Mouse (Mus musculus) megakaryocyte-erythroid progenitor cell, adult 5-6 weeks (primary cell): ENCODE results near the gene Madcam1. TPM values are rescaled to one million over a fixed set of nuclear protein-coding genes. Genes with fewer than 3 reads are reported as not detected.

Experiments used
- ATAC-seq: replicated peaks from 2 replicates; pipeline ENCODE4 v1.8.0; 2016; ENCODE audit warnings: mild to moderate bottlenecking, inconsistent platforms; ENCODE audit not compliant: severe bottlenecking, poor library complexity, low FRiP score, low TSS enrichment
- total RNA-seq, 2 experiments: library from RNA; stranded (forward) in 1 of 2; stranded (reverse) in 1 of 2; fragments of 200-1000, 215-1000 nt in 1 of 2; fragments of >200 nt in 1 of 2; fragmentation: Nextera tagmentation in 1 of 2; gene quantifications; 2 replicates each; pipeline ENCODE4 v1.2.3; 2014 to 2017

Gene Madcam1
- total RNA-seq, 2 experiments from 2014 or later = not detected

- no peak for ATAC-seq
Measured at GRCm38 (mm10) chr10:79661861-79662260, 2.5 kb upstream of the Madcam1 start.

GRCm38 (mm10) chr10:79665051-79665450 lies 692 bp downstream of the Madcam1 start:
- ATAC-seq = no peak

GRCm38 (mm10) chr10:79666493-79666892 lies 2.1 kb downstream of the Madcam1 start:
- ATAC-seq = no peak

GRCm38 (mm10) chr10:79668076-79668475 lies 3.7 kb downstream of the Madcam1 start:
- no peak for ATAC-seq

- peak; percentile 85 for ATAC-seq
Measured at GRCm38 (mm10) chr10:79668771-79669575, 4.6 kb downstream of the Madcam1 start, which contains the start of gene Tpgs1. TSS of gene Tpgs1 (plus strand) at chr10:79669369.

GRCm38 (mm10) chr10:79669576-79670057 lies 5.3 kb downstream of the Madcam1 start:
- peak; percentile 28 for ATAC-seq

- no peak for ATAC-seq
Measured at GRCm38 (mm10) chr10:79670071-79670888, 5.9 kb downstream of the Madcam1 start.

GRCm38 (mm10) chr10:79671396-79672087 lies 7.2 kb downstream of the Madcam1 start:
- ATAC-seq = no peak

- ATAC-seq = no peak; the same call in 1 of the 2 replicates
Measured at GRCm38 (mm10) chr10:79672088-79672455, 7.7 kb downstream of the Madcam1 start.

- no peak for ATAC-seq
Measured at GRCm38 (mm10) chr10:79673054-79673453, 8.7 kb downstream of the Madcam1 start.

GRCm38 (mm10) chr10:79675346-79676035 lies 11.1 kb downstream of the Madcam1 start:
- ATAC-seq = no peak

- ATAC-seq = peak; percentile 7; the same call in 1 of the 2 replicates
Measured at GRCm38 (mm10) chr10:79680606-79681495, 16.5 kb downstream of the Madcam1 start.

- peak; percentile 75 for ATAC-seq
Measured at GRCm38 (mm10) chr10:79681591-79682245, 17.4 kb downstream of the Madcam1 start, which contains the start of gene Cdc34. TSS of gene Cdc34 (plus strand) at chr10:79682195.

GRCm38 (mm10) chr10:79682551-79682915 lies 18.2 kb downstream of the Madcam1 start:
- no peak for ATAC-seq

GRCm38 (mm10) chr10:79682916-79683582 lies 18.7 kb downstream of the Madcam1 start:
- ATAC-seq = peak; percentile 19

- ATAC-seq = no peak
Measured at GRCm38 (mm10) chr10:79683726-79684640, 19.6 kb downstream of the Madcam1 start.
